Mouse (Mus musculus) embryonic fibroblast, embryonic 13.5 days (primary cell): ENCODE data around the gene Lrrc58. TPM values are rescaled to one million over a fixed set of nuclear protein-coding genes. Genes with fewer than 3 reads are reported as not detected.

ENCODE experiments used
- H3K27ac ChIP-seq: 2 replicates; pipeline ENCODE4 v1.5.1; 2012; ENCODE audit warnings: low read length, control low read depth, inconsistent platforms; ENCODE audit not compliant: insufficient read depth
- H3K4me1 ChIP-seq: 2 replicates; pipeline ENCODE4 v1.6.1; 2011; ENCODE audit warnings: low read length; ENCODE audit not compliant: control insufficient read depth, insufficient read depth
- H3K4me3 ChIP-seq: 2 replicates; pipeline ENCODE4 v1.5.1; 2011; ENCODE audit warnings: mild to moderate bottlenecking, control low read depth, low read length; ENCODE audit not compliant: insufficient read depth
- CTCF ChIP-seq: IDR thresholded peaks from 2 replicates; pipeline ENCODE4 v1.5.1; 2011; ENCODE audit warnings: mild to moderate bottlenecking, control low read depth, low read length, moderate library complexity, borderline replicate concordance; ENCODE audit not compliant: insufficient read depth
- POLR2A ChIP-seq: IDR thresholded peaks from 2 replicates; pipeline ENCODE4 v1.6.1; 2011; ENCODE audit warnings: low read depth, mild to moderate bottlenecking, control low read depth, low read length, moderate library complexity
- polyA plus RNA-seq: library from polyadenylated mRNA; stranded (reverse); fragments of >200 nt; gene quantifications from 2 replicates; pipeline ENCODE4 v1.2.4, GENCODE M21; 2011; ENCODE audit warnings: low read depth; ENCODE audit not compliant: missing spikeins, insufficient read length

Gene Lrrc58
- 103 and 112 TPM in 2 replicates for polyA plus RNA-seq

DNA sequence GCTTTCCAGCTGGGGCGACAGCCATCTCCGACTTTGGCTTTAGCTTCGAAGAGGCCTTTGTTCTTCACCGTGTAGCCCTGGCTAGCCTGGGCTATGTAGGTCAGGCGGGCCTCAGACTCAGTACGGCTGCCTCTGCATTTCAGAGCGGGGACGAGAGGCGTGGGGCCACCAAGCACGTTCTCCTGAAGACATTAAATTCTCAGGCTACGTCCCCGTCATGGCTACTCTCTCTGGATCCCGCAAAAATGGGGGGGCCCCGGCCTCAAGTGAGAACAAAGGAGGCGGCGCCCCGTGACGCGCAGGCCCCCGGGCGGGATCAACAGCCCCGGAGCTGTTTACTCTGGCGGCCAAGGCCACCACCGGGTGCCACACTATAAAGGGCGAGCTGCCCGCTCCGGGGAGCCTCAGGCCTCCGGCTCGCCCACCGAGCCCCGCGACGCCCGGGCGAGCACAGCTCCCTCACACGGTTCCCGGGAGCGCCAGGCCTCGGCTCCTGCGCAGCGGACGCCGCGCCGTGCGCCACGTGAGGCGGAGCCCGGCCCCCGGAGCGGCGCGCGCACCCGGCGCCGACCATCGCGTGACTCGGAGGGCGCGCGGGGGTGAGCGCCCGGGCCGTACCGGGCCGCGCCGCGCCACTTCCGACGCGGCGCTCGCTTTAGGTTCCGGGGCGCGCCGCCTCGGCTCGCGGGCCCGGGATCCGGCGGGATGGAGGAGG, at the start of gene Lrrc58:
TSS of gene Lrrc58 (plus strand) at position 599 of the 715 bp plus-strand sequence.
- no peak for TF ChIP-seq CTCF
- peak; percentile 51 for TF ChIP-seq POLR2A
- H3K27ac ChIP-seq, result peak within 1 kb of the TSS; percentile 97
- peak within 1 kb of the TSS; percentile 88 for H3K4me3 ChIP-seq
- H3K4me1 ChIP-seq, result 0 out of 2 replicates have a peak, but pooled peaks cover 5% of the 10 kb centered on the region

DNA sequence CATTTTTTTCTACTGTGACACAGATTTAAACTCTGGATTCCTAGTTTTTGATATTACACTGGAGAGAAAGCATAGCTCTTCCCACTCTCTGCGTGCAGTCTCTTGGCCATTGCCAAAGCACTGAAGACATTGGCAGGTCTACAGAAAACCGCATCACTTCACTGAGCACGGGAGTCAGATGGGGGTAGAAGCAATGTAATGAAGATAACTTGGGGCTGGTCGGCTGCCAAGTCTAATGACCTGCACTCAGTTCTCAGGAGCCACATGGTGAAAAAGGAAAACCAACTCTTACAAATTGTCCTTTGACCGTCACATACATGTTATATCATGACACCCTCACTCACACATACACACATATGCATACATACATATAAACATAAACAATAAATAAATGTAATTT, 44.2 kb upstream of the Lrrc58 start:
- Histone ChIP-seq H3K4me3 (no peak overlapping the region), H3K27ac (no peak overlapping the region), H3K4me1 (no peaks in the 10 kb centered on the region)
- TF ChIP-seq CTCF (no peak), POLR2A (no peak)

DNA sequence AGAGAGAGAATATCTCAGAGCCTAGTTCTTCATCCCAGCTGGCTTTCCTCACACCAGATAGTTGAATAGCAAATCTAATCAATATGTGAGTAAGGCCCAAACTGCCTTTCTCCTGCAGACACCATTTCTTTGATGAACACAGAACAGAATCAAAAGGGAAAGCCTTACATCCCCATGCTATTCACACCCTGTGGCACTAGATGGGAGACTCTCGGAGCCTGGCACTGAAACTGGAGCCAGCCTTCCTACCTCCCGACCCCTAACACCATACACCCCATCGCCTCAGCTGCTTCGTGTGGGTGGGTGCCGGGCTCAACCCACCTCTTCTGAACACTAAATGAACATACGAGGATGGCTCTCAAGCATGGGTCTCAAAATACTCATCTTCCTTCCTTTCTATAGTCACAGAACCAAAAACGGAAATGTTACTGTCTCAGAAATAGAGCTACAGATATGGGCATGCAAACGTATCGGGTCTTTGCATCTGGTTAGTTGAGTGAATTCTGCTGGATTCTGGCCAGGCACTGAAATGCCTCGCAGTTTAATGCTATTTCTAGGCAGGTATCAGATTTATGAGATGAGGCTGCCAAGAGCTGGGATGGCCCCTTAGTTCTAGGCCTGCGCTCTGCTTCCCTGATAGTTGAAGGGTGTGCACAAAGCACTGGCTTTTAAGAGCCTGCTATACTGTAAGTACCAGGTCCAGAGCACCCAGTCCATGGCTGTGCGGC, 43.2 kb upstream of the Lrrc58 start:
- Histone ChIP-seq H3K27ac (no peak overlapping the region), H3K4me1 (no peaks in the 10 kb centered on the region), H3K4me3 (no peak overlapping the region)
- no peak for TF ChIP-seq POLR2A
- TF ChIP-seq CTCF, result no peak

DNA sequence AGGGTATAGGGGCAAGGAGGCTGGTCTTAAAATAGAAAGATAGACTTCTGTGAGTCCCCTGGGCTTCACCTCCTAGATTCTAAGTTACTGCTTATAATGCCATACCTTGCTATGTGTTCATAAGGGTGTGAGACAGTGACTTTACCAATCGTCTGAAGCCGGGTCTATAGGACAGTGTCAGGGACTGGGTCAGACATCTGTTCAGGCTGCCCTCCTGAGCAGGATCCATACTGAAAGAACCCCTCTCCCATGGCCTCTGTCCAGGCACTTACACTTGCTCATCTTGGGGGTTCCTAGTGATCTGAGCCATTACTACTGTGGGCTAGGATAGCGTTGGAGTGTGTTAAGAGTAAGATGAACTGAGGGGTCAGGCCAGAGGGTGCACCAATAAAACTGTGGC, 41.9 kb upstream of the Lrrc58 start:
- Histone ChIP-seq H3K27ac (no peak overlapping the region), H3K4me3 (no peak overlapping the region), H3K4me1 (no peaks in the 10 kb centered on the region)
- TF ChIP-seq CTCF (no peak), POLR2A (no peak)

DNA sequence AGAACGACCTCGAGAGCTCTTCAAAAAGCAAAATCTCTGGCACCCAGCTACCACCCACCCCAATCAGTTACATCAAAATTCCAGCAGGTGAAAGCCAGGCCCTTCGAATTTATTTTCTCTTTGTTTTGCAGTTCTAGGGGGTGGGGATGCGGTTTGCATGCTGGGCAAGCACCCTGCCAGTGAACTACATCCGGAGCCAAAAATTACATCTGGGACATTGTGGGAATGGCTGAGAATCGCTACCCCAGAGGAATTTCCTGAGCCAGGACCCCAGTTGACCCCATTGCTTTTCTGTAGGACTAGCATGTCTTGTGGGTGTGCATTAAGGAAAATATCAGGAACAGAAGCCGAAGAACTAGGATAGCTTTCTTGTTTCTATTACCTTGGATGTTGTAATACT, 37.1 kb upstream of the Lrrc58 start:
- no peak overlapping the region for H3K4me3 ChIP-seq
- H3K27ac ChIP-seq, result no peak overlapping the region
- TF ChIP-seq POLR2A (no peak), CTCF (no peak)
- H3K4me1 ChIP-seq, result no peaks in the 10 kb centered on the region

DNA sequence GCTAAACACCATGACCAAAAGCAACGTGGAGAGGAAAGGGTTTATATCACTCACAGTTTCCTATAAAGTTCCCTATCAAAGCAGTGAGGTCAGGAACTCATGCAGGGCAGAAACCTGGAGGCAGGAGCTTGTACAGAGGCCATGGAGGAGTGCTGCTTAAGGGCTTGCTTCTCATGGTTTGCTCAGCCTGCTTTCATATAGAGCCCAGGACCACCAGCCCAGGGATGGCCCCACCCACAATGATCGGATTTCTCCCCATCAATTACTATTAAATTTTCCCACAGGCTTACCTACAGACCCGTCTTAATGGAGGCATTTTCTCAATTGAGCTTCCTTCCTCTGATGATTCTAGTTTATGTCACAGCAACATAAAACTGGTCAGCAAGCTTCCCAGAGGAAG, 30.6 kb upstream of the Lrrc58 start:
- Histone ChIP-seq H3K4me3 (no peak overlapping the region), H3K4me1 (no peaks in the 10 kb centered on the region), H3K27ac (no peak overlapping the region)
- TF ChIP-seq POLR2A, result no peak
- no peak for TF ChIP-seq CTCF

DNA sequence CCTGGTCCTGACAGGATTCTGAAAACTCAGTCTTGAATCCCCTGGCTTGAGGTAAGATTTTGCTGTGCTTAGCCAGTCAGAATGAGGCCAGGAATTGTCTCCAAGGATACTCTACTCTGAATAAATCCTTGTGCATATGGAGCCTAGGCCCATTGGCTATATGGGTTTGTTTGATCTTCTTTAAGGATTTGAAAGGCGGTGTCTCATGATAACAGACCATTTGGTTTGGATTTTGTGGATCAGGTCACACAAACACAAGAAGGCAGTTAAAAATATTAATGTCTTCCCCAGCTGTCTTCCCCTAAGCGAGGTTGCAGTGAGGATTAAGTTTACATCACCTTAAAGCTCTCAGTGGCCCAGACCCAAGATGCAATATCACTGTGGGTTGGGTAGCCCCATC, 25.8 kb upstream of the Lrrc58 start:
- no peak overlapping the region for H3K27ac ChIP-seq
- no peak overlapping the region for H3K4me3 ChIP-seq
- H3K4me1 ChIP-seq, result no peaks in the 10 kb centered on the region
- no peak for TF ChIP-seq POLR2A
- TF ChIP-seq CTCF, result no peak

DNA sequence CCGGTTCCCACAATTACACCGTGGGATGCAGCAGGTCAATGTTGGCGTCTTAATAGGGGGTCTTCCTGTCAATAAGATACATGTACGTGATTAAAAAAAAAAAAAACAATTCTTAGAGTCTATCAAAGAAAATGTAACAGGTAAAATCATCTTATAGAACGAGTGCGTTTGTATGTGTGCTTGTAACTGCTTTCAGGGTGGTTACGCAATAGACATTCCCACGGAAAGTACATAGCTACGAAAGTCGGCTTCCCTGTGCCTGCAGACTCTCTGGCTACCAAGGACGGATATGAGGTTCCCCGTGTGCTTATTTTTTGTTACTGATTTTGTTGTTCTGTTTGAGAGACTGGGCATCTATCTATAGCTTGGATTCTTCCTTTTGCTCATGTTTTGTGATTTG, 24.4 kb upstream of the Lrrc58 start:
- H3K4me1 ChIP-seq, result no peaks in the 10 kb centered on the region
- H3K27ac ChIP-seq, result no peak overlapping the region
- TF ChIP-seq POLR2A, result no peak
- no peak for TF ChIP-seq CTCF
- no peak overlapping the region for H3K4me3 ChIP-seq

DNA sequence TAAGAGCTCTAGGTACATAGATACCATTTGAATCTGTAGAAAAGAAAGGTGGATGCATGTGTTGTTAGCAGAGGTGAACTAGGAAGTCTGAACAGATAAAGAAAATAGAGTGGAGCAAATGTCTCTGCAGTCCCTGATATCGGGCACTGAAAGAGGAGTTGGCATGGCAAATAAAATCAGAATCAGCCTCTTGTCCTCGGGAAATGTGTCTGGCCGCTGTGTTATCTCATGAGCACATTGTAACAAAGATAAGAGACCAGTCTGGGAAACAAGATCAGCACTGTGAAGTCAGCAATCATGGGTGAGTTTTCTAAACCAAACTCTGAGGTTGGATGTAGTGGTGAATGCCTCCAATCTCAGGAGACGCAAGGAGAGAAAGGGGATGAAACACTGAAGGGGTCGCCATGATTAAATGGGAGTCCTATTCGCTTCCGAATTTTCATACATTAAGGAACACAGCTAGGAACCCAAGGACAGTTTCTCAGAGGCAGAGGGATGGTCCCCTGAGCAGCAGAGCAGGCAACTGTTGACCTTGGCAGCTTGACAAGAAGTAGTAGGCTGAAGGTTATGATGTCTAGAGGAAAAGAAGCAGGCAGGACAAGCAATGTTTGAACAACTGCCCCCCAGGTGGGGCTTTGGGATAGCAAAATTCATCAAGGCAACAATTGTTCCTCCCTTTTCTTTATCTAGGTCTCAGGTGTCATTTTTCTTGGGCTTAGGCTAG, 22.8 kb upstream of the Lrrc58 start:
- no peaks in the 10 kb centered on the region for H3K4me1 ChIP-seq
- no peak overlapping the region for H3K4me3 ChIP-seq
- H3K27ac ChIP-seq, result no peak overlapping the region
- no peak for TF ChIP-seq CTCF
- TF ChIP-seq POLR2A, result no peak

DNA sequence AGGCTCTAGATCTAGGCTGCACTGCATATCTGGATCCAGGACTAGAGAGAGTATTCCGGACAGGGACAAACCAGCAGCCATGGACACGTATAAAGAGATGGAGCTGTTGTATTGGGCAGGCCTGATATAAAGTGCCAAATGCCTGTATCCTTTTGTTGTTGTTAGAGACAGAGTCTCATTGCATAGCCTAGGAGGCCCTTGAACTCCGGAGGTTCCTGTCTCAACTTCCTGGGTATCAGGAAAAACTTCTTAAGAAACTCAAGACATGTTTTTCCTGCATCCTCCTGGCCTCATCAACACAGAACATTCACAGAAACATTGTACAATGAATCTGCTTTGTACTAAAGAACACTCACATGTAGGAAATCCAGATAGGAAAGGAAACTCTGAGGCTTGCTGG, 21.1 kb upstream of the Lrrc58 start:
- Histone ChIP-seq H3K27ac (no peak overlapping the region), H3K4me1 (no peaks in the 10 kb centered on the region; the same call in 1 of the 2 replicates), H3K4me3 (no peak overlapping the region)
- TF ChIP-seq CTCF, result no peak
